Mouse (Mus musculus): Measurements from ENCODE around the gene D430042O09Rik. TPM values are rescaled to one million over a fixed set of nuclear protein-coding genes. Genes with fewer than 3 reads are reported as not detected.

Gene D430042O09Rik
- total and polyA plus RNA-seq, 3 experiments = 1.8 to 4.8 (median 3.4) TPM

DNA sequence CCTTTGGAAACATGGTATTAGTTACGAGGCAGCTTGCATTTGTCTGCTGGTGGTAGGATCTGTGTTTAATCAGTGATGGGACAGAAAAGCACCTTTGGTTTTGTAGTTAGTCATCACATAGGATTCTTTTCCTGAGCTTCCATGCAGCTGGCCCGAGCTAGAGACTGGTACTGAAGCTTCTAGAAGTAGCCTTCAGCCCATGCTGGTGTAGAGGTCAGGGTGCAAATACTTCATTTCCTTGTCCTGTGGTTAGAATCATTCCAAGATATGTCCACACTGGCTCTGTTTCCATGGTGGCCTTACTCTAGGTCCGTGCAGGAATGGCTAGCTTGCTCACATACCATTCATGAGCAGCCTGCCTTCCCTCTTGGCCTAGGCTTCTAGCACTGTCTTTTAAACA lies 119.2 kb downstream of the D430042O09Rik start:
- no peak overlapping the region for H3K4me3 ChIP-seq (replicated peaks in 1 of 3; ENCODE audit: low read depth in 2 of 3, low read length in 2 of 3, poor library complexity in 1 of 3)
- no peak overlapping the region for H3K9ac ChIP-seq (ENCODE audit: insufficient read depth, low read depth)
- in situ Hi-C loops (cut with MboI; ENCODE audit: low pct_ligation_motif_present, low pct_unique_long_range_greater_than_20kb, low sequenced_read_pairs) (no loop called here), dilution Hi-C loops (cut with MboI; ENCODE audit: extremely low pct_ligation_motif_present, extremely low pct_unique_long_range_greater_than_20kb, low sequenced_read_pairs) (no loop called here)
- DNase-seq (ENCODE audit: extremely low read depth) = no peak
- no peaks in the 10 kb centered on the region for H3K79me2 ChIP-seq (replicated peaks; ENCODE audit: control insufficient read depth, extremely low read depth, insufficient read depth, poor library complexity, severe bottlenecking)
- no peak overlapping the region for H3K4me2 ChIP-seq (ENCODE audit: insufficient read depth, low read depth, poor library complexity, severe bottlenecking)
- H3K27ac ChIP-seq (ENCODE audit: insufficient read depth, low read depth) = no peak overlapping the region
- TF ChIP-seq CTCF (conservative IDR thresholded peaks at IDR 0.05 in 1 of 2, IDR thresholded peaks at IDR 0.05 in 1 of 2; ENCODE audit: low read depth in 2 of 2, low read length in 2 of 2) = no peak
- TF ChIP-seq KAT2A (IDR thresholded peaks at IDR 0.05; ENCODE audit: insufficient replicate concordance, low read length) = no peak
- no peak for TF ChIP-seq ETS1 (conservative IDR thresholded peaks at IDR 0.05; ENCODE audit: low read depth, low read length)
- no peak for TF ChIP-seq JUND (conservative IDR thresholded peaks at IDR 0.05; ENCODE audit: low read depth, low read length)
- no peak for TF ChIP-seq JUN (IDR thresholded peaks at IDR 0.05; ENCODE audit: insufficient read depth, low read depth, low read length)
- no peak for TF ChIP-seq GABPA (IDR thresholded peaks at IDR 0.05; ENCODE audit: insufficient replicate concordance, low read depth, low read length)
- no peak for TF ChIP-seq POLR2A (IDR thresholded peaks at IDR 0.05; ENCODE audit: low read depth, low read length)
- no peak for TF ChIP-seq PAX5 (IDR thresholded peaks at IDR 0.05; ENCODE audit: low read length)
- peaks cover 0 to 4% of the 10 kb centered on the region in 2 experiments for H3K36me3 ChIP-seq (replicated peaks in 1 of 2; ENCODE audit: control insufficient read depth in 1 of 2, insufficient read depth in 1 of 2, low read length in 1 of 2)
- no peaks in the 10 kb centered on the region for H3K27me3 ChIP-seq (replicated peaks)
- H3K4me1 ChIP-seq (ENCODE audit: control insufficient read depth in 1 of 2, insufficient read depth in 2 of 2) = 0 out of 4 replicates have a peak, but pooled peaks cover 0 to 3% of the 10 kb centered on the region in 2 experiments
- H3K9me3 ChIP-seq (replicated peaks; ENCODE audit: low read length) = no peaks in the 10 kb centered on the region

DNA sequence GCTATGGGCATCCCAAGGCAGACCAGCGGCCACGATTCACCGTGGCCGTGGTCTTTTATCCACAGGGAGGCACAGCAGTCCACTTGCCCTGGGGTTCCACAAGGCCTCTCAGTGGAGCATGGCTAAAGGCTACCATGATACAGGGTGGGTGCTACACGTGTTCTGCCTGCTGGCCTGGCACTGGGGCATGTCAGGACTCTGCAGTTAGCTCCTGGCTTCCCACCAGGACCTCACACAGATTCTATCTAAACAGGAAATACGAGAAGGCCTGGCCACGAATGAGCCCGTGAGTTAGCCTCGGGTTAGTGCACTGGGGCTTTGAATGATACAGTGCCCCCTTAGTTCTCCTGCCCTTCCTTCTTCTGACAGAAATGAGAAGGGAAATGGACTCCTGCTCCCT lies 119.7 kb downstream of the D430042O09Rik start:
- Histone ChIP-seq H3K4me3 (replicated peaks in 1 of 3; ENCODE audit: low read depth in 2 of 3, low read length in 2 of 3, poor library complexity in 1 of 3) (no peak overlapping the region), H3K27ac (ENCODE audit: insufficient read depth, low read depth) (no peak overlapping the region), H3K79me2 (replicated peaks; ENCODE audit: control insufficient read depth, extremely low read depth, insufficient read depth, poor library complexity, severe bottlenecking) (no peaks in the 10 kb centered on the region), H3K4me1 (ENCODE audit: control insufficient read depth in 1 of 2, insufficient read depth in 2 of 2) (peaks cover 0 to 4% of the 10 kb centered on the region in 2 experiments; a peak in 1 of 4 replicates), H3K9ac (ENCODE audit: insufficient read depth, low read depth) (no peak overlapping the region), H3K27me3 (replicated peaks) (no peaks in the 10 kb centered on the region), H3K9me3 (replicated peaks; ENCODE audit: low read length) (no peaks in the 10 kb centered on the region), H3K4me2 (ENCODE audit: insufficient read depth, low read depth, poor library complexity, severe bottlenecking) (no peak overlapping the region), H3K36me3 (replicated peaks in 1 of 2; ENCODE audit: control insufficient read depth in 1 of 2, insufficient read depth in 1 of 2, low read length in 1 of 2) (peaks cover 0 to 4% of the 10 kb centered on the region in 2 experiments)
- TF ChIP-seq ZNF384 (IDR thresholded peaks at IDR 0.05; ENCODE audit: low read depth, low read length) = no peak
- no peak for TF ChIP-seq HCFC1 (IDR thresholded peaks at IDR 0.05; ENCODE audit: low read depth, low read length)
- no peak for TF ChIP-seq GABPA (IDR thresholded peaks at IDR 0.05; ENCODE audit: insufficient replicate concordance, low read depth, low read length)
- TF ChIP-seq MAFK (IDR thresholded peaks at IDR 0.05; ENCODE audit: insufficient replicate concordance, low read length) = no peak
- no peak for TF ChIP-seq IRF4 (IDR thresholded peaks at IDR 0.05; ENCODE audit: low read depth, low read length)
- no peak for TF ChIP-seq CHD2 (IDR thresholded peaks at IDR 0.05; ENCODE audit: low read length)
- no peak for TF ChIP-seq BHLHE40 (IDR thresholded peaks at IDR 0.05; ENCODE audit: low read depth, low read length)
- TF ChIP-seq TBP (conservative IDR thresholded peaks at IDR 0.05; ENCODE audit: low read depth, low read length) = no peak
- TF ChIP-seq USF2 (conservative IDR thresholded peaks at IDR 0.05; ENCODE audit: low read depth, low read length) = no peak
- no peak for TF ChIP-seq CTCF (conservative IDR thresholded peaks at IDR 0.05 in 1 of 2, IDR thresholded peaks at IDR 0.05 in 1 of 2; ENCODE audit: low read depth in 2 of 2, low read length in 2 of 2)
- TF ChIP-seq JUN (IDR thresholded peaks at IDR 0.05; ENCODE audit: insufficient read depth, low read depth, low read length) = no peak
- TF ChIP-seq MAZ (IDR thresholded peaks at IDR 0.05; ENCODE audit: low read depth, low read length) = no peak
- TF ChIP-seq SMC3 (IDR thresholded peaks at IDR 0.05; ENCODE audit: low read depth, low read length) = no peak
- DNase-seq (ENCODE audit: extremely low read depth) = no peak
- in situ Hi-C loops (cut with MboI; ENCODE audit: low pct_ligation_motif_present, low pct_unique_long_range_greater_than_20kb, low sequenced_read_pairs) = no loop called here
- dilution Hi-C loops (cut with MboI; ENCODE audit: extremely low pct_ligation_motif_present, extremely low pct_unique_long_range_greater_than_20kb, low sequenced_read_pairs) = no loop called here
